ENCODE assay signal across 8 mouse cellular contexts in the genomic region with DNA sequence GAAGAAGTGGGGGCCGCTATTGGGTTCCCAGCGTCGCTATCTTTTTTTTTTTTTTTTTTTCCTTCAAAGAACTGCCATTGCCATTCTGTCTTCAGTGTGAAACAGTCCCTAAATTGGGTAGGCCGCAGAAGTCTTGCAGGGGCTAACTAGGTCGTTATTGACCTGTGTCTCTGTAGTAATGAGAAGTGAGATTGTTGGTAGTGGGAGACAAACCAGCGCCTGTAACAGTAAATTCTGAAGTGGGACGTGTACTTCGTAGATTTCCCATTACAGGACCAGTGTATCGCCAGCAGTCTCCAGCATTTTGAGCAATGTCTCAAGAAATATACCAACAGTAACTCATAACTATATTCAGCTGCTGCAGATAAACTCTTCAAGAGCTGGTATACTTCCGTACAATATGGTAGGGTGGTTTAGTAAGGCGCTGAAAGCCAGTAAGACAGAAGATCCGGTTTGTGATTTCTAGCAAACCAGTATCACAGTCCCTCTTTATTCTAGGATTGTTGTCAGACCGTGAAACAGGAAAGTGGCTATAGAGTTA. TPM values are rescaled to one million over a fixed set of nuclear protein-coding genes. Genes with fewer than 3 reads are reported as not detected.
A peak's percentile ranks its signal among the peaks of the same experiment; 100 is the strongest.
DNase-seq lines count a peak whose midpoint lies in the region; ATAC-seq and TF ChIP-seq lines count a peak whose summit lies in the region.

No protein-coding gene starts in this region.

- H3K36me3 ChIP-seq in spleen, adult 2 months (ENCODE audit: control insufficient read depth, insufficient read depth, low read length) = peaks cover 5% of the 10 kb centered on the region; the same call in 1 of the 2 replicates
- H3K36me3 ChIP-seq in hindbrain, postnatal 0 days (ENCODE audit: insufficient read depth, low read length) = no peaks in the 10 kb centered on the region

- no peak for ATAC-seq in hindbrain, postnatal 0 days

- peak overlapping the region; percentile 88 for H3K4me2 ChIP-seq in hindbrain, postnatal 0 days (ENCODE audit: low read depth, low read length)

- H3K4me3 ChIP-seq in cerebellum, adult 2 months (replicated peaks; ENCODE audit: insufficient read depth, low read depth, low read length) = peak overlapping the region; percentile 70
- H3K4me3 ChIP-seq in spleen, adult 2 months (ENCODE audit: extremely low read depth, insufficient read depth, insufficient read length) = peak overlapping the region; percentile 81
- H3K4me3 ChIP-seq in hindbrain, postnatal 0 days (ENCODE audit: low read length) = peak overlapping the region; percentile 100

- H3K9ac ChIP-seq in hindbrain, postnatal 0 days (replicated peaks; ENCODE audit: low read length) = peak overlapping the region; percentile 98

- no peak for DNase-seq in cerebellum, adult 2 months
- DNase-seq in cerebellum, postnatal 10 days = no peak
- no peak for DNase-seq in spleen, adult 2 months (ENCODE audit: low read depth in 1 of 2, low spot score in 2 of 2)
- DNase-seq in spleen, postnatal 4 days (ENCODE audit: low spot score in 2 of 2) = no peak
- no peak for DNase-seq in hindbrain, postnatal 0 days (ENCODE audit: low spot score)
- peak; percentile 46 for DNase-seq in naive thymus-derived CD4-positive, alpha-beta T cell, adult 2 months (ENCODE audit: low read depth)
- DNase-seq in layer of hippocampus, postnatal 14 days (ENCODE audit: low spot score in 2 of 2) = no peak
- no peak for DNase-seq in right cerebral cortex, adult 2 months (ENCODE audit: low spot score in 2 of 2)

- no peaks in the 10 kb centered on the region for H3K9me3 ChIP-seq in hindbrain, postnatal 0 days (ENCODE audit: low read length)

- under 1% methylated on average over 13 of the region's 13 CpGs for WGBS in cerebellum, adult 2 months
- whole genome bisulfite sequencing in spleen, adult 2 months = under 1% methylated on average over 13 of the region's 13 CpGs
- WGBS in hindbrain, postnatal 0 days = 2% methylated on average over 13 of the region's 13 CpGs

- no peaks in the 10 kb centered on the region for H3K27me3 ChIP-seq in cerebellum, adult 2 months (ENCODE audit: control insufficient read depth, insufficient read depth, low read length)
- H3K27me3 ChIP-seq in spleen, adult 2 months (ENCODE audit: control insufficient read depth, insufficient read depth, low read length) = no peaks in the 10 kb centered on the region
- H3K27me3 ChIP-seq in hindbrain, postnatal 0 days (ENCODE audit: insufficient read depth, low read length) = no peaks in the 10 kb centered on the region

- no peak for TF ChIP-seq CTCF in cerebellum, adult 2 months (IDR thresholded peaks at IDR 0.05; ENCODE audit: borderline replicate concordance, insufficient read depth, low read depth, low read length)
- no peak for TF ChIP-seq CTCF in spleen, adult 2 months (IDR thresholded peaks at IDR 0.05; ENCODE audit: extremely low read depth, insufficient read depth, insufficient read length, insufficient replicate concordance)
- no peak for TF ChIP-seq CTCF in hindbrain, postnatal 0 days (IDR thresholded peaks at IDR 0.05; ENCODE audit: low read depth)

- H3K27ac ChIP-seq in cerebellum, adult 2 months (ENCODE audit: insufficient read depth, low read length) = no peak overlapping the region
- peak overlapping the region; percentile 79; the same call in 1 of the 2 replicates for H3K27ac ChIP-seq in spleen, adult 2 months (ENCODE audit: insufficient read depth, low read length)
- peak overlapping the region; percentile 94 for H3K27ac ChIP-seq in hindbrain, postnatal 0 days

- H3K4me1 ChIP-seq in cerebellum, adult 2 months (ENCODE audit: control insufficient read depth, insufficient read depth, low read length) = no peaks in the 10 kb centered on the region
- H3K4me1 ChIP-seq in spleen, adult 2 months (ENCODE audit: control insufficient read depth, insufficient read depth, insufficient read length) = no peaks in the 10 kb centered on the region; the same call in 1 of the 2 replicates
- no peaks in the 10 kb centered on the region for H3K4me1 ChIP-seq in hindbrain, postnatal 0 days (ENCODE audit: insufficient read depth, low read length)

- TF ChIP-seq POLR2A in cerebellum, adult 2 months (IDR thresholded peaks at IDR 0.05; ENCODE audit: borderline replicate concordance, insufficient read depth, low read length) = no peak
- TF ChIP-seq POLR2A in spleen, adult 2 months (IDR thresholded peaks at IDR 0.05; ENCODE audit: low read depth, low read length) = no peak

RNA-seq across cellular contexts. Expression of a gene that starts 0.8 kb away (rescaled TPM):
- 91.0 and 92.8 TPM in 2 replicates for polyA plus RNA-seq in cerebellum, adult 2 months (2012; rRNA removed)
- 1.5 and 1.6 TPM in 2 replicates for polyA plus RNA-seq in spleen, adult 2 months (2012; rRNA removed)
- 32.2 and 49.2 TPM in 2 replicates for total RNA-seq in hindbrain, postnatal 0 days (2014; rRNA removed)
- polyA plus RNA-seq in hindbrain, postnatal 0 days (2015; fragmentation: Nextera tagmentation; extraction: Ambion mirVana) = 288 and 322 TPM in 2 replicates
- total RNA-seq in layer of hippocampus, postnatal 14 days (2021) = 100 to 1,000 TPM; 129 to 149 TPM

RNA-seq across cellular contexts. Expression of a gene that starts 23.2 kb away (rescaled TPM):
- 16.3 and 17.6 TPM in 2 replicates for polyA plus RNA-seq in cerebellum, adult 2 months (2012; rRNA removed)
- 4.3 and 6.0 TPM in 2 replicates for polyA plus RNA-seq in spleen, adult 2 months (2012; rRNA removed)
- 10.9 and 14.1 TPM in 2 replicates for total RNA-seq in hindbrain, postnatal 0 days (2014; rRNA removed)
- 39.4 TPM in 2 replicates for polyA plus RNA-seq in hindbrain, postnatal 0 days (2015; fragmentation: Nextera tagmentation; extraction: Ambion mirVana)
- 10 to 100 TPM; 13.4 to 16.6 TPM for total RNA-seq in layer of hippocampus, postnatal 14 days (2021)

RNA-seq across cellular contexts. Expression of a gene that starts 34.9 kb away (rescaled TPM):
- polyA plus RNA-seq in cerebellum, adult 2 months (2012; rRNA removed) = 63.2 and 67.5 TPM in 2 replicates
- 6.0 and 6.5 TPM in 2 replicates for polyA plus RNA-seq in spleen, adult 2 months (2012; rRNA removed)
- total RNA-seq in hindbrain, postnatal 0 days (2014; rRNA removed) = 32.5 and 35.1 TPM in 2 replicates
- polyA plus RNA-seq in hindbrain, postnatal 0 days (2015; fragmentation: Nextera tagmentation; extraction: Ambion mirVana) = 15.3 and 17.5 TPM in 2 replicates
- 100 to 1,000 TPM; 132 to 136 TPM for total RNA-seq in layer of hippocampus, postnatal 14 days (2021)

RNA-seq across cellular contexts. Expression of a gene that starts 40.4 kb away (rescaled TPM):
- polyA plus RNA-seq in cerebellum, adult 2 months (2012; rRNA removed) = 25.6 and 28.8 TPM in 2 replicates
- 1.4 and 1.9 TPM in 2 replicates for polyA plus RNA-seq in spleen, adult 2 months (2012; rRNA removed)
- total RNA-seq in hindbrain, postnatal 0 days (2014; rRNA removed) = 104 and 130 TPM in 2 replicates
- polyA plus RNA-seq in hindbrain, postnatal 0 days (2015; fragmentation: Nextera tagmentation; extraction: Ambion mirVana) = 71.8 and 83.3 TPM in 2 replicates
- 10 to 100 TPM; 60.8 to 63.5 TPM for total RNA-seq in layer of hippocampus, postnatal 14 days (2021)

Comparison
In these comparisons a context has a peak if more than half of its experiments do, and no peak if none do; other contexts are left out.
1. RNA of a gene that starts 0.8 kb away (polyA plus RNA-seq): 288 to 322 TPM in hindbrain, postnatal 0 days and 91.0 to 92.8 TPM in cerebellum, adult 2 months; 1.5 to 1.6 TPM in spleen, adult 2 months; every median in the first group is over 10 times any median in the second.
2. Peak in every context shown above with its lines, with median percentiles within 50 percentile points of each other: H3K4me3 ChIP-seq.